ENCODE assay signal across 10 mouse cellular contexts in the genomic region with DNA sequence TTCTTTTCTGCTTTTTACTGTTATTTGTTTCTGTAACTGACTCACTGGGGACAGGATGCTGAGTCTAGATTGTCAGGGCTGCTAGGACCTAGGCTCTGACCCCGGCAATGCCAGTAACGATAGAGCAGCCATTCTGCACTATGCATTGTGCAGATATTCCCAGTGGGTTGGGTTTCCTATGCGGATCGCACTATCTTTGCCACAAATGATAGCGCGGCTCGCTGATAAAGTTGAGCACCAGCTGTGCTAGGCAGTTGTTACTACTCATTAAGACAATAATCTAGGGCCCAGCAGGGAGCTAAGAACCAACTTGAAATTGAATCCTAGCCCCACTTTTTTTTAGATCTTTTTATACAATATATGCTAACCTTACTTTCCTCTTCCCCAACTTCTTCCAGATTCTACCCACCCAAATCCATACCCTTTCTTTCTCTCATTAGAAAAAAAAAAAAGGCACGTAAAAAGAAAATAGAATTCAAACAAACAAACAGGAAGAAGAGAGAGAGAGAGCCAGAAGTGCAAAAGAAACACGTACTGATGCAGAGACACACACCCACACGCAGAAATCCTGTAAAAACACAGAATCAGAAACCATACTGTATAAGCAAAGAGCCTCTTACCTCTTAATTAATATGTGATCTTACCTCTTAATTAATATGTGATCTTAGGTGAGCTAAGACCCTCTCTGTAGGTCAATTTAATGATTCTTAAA.
DNase-seq lines count a peak whose midpoint lies in the region; ATAC-seq and TF ChIP-seq lines count a peak whose summit lies in the region.
"Had no signal": no experiment of that assay in that cellular context is flagged by ENCODE, and none has a peak within 500 bp of the region (broad histone marks: within the 10 kb centered on the region; RNA-seq: fewer than 3 reads in every experiment).

No protein-coding gene starts in this region.

- WGBS in heart, embryonic 10.5 days, result 44% methylated on average over 10 of the region's 10 CpGs
- 49% methylated on average over 10 of the region's 10 CpGs for WGBS in heart, adult 2 months
- 46% methylated on average over 10 of the region's 10 CpGs for WGBS in liver, embryonic 11.5 days
- 92% methylated on average over 10 of the region's 10 CpGs for WGBS in cerebellum, adult 2 months

- H3K4me3 ChIP-seq in heart, embryonic 10.5 days, result 0 out of 2 replicates have a peak overlapping the region, but pooled peaks have one; percentile 53
- H3K4me3 ChIP-seq in heart, adult 2 months, result no peak overlapping the region
- no peak overlapping the region for H3K4me3 ChIP-seq in liver, embryonic 11.5 days (ENCODE audit: low read depth, low read length)
- no peak overlapping the region for H3K4me3 ChIP-seq in cerebellum, adult 2 months (replicated peaks; ENCODE audit: insufficient read depth, low read depth, low read length)

- peaks cover 32% of the 10 kb centered on the region for H3K4me1 ChIP-seq in heart, embryonic 10.5 days
- peaks cover 5% of the 10 kb centered on the region; the same call in 1 of the 2 replicates for H3K4me1 ChIP-seq in heart, adult 2 months (ENCODE audit: control insufficient read depth, insufficient read depth, low read length)
- peaks cover 14% of the 10 kb centered on the region for H3K4me1 ChIP-seq in liver, embryonic 11.5 days (replicated peaks; ENCODE audit: control insufficient read depth, insufficient read depth, low read length)
- no peaks in the 10 kb centered on the region for H3K4me1 ChIP-seq in cerebellum, adult 2 months (ENCODE audit: control insufficient read depth, insufficient read depth, low read length)

- H3K27me3 ChIP-seq in heart, embryonic 10.5 days (ENCODE audit: insufficient read depth, poor library complexity, severe bottlenecking), result no peaks in the 10 kb centered on the region; the same call in 1 of the 2 replicates
- H3K27me3 ChIP-seq in heart, adult 2 months (ENCODE audit: control insufficient read depth, insufficient read depth, low read length), result no peaks in the 10 kb centered on the region
- H3K27me3 ChIP-seq in liver, embryonic 11.5 days (replicated peaks; ENCODE audit: control insufficient read depth, insufficient read depth, low read length), result no peaks in the 10 kb centered on the region; the same call in 1 of the 2 replicates
- H3K27me3 ChIP-seq in cerebellum, adult 2 months (ENCODE audit: control insufficient read depth, insufficient read depth, low read length), result no peaks in the 10 kb centered on the region

- H3K27ac ChIP-seq in heart, embryonic 10.5 days, result no peak overlapping the region
- H3K27ac ChIP-seq in heart, adult 2 months, result no peak overlapping the region
- H3K27ac ChIP-seq in liver, embryonic 11.5 days (ENCODE audit: low read depth, low read length), result no peak overlapping the region
- H3K27ac ChIP-seq in cerebellum, adult 2 months (ENCODE audit: insufficient read depth, low read length), result no peak overlapping the region

- peak overlapping the region; percentile 65 for H3K4me2 ChIP-seq in liver, embryonic 11.5 days

- H3K9ac ChIP-seq in heart, adult 2 months (ENCODE audit: low read depth, low read length), result no peak overlapping the region
- H3K9ac ChIP-seq in liver, embryonic 11.5 days (ENCODE audit: low read depth, low read length), result no peak overlapping the region

- H3K79me2 ChIP-seq in heart, adult 2 months (replicated peaks; ENCODE audit: control insufficient read depth, insufficient read depth, low read length), result no peaks in the 10 kb centered on the region

- TF ChIP-seq EP300 in heart, adult 2 months (IDR thresholded peaks at IDR 0.05; ENCODE audit: insufficient read depth, low read depth, low read length), result no peak

- DNase-seq in heart, embryonic 10.5 days (ENCODE audit: low spot score), result no peak
- no peak for DNase-seq in heart, adult 2 months
- peak; percentile 16 for DNase-seq in thymus, postnatal 0 days (ENCODE audit: low spot score)
- no peak for DNase-seq in thymus, postnatal 25 days
- DNase-seq in liver, embryonic 11.5 days (ENCODE audit: low spot score), result no peak
- no peak for DNase-seq in cerebellum, adult 2 months
- no peak for DNase-seq in embryo, embryonic 10.5 days (ENCODE audit: low spot score)
- DNase-seq in gastrocnemius, postnatal 4 days (ENCODE audit: low spot score in 2 of 2), result no peak
- DNase-seq: adrenal gland, adult 8-10 months; cerebellum, adult 9-11 months had no signal

- no peaks in the 10 kb centered on the region for H3K9me3 ChIP-seq in heart, embryonic 10.5 days
- no peaks in the 10 kb centered on the region for H3K9me3 ChIP-seq in liver, embryonic 11.5 days (ENCODE audit: control insufficient read depth, low read length)

- no peak for TF ChIP-seq CTCF in heart, adult 2 months (IDR thresholded peaks at IDR 0.05)
- TF ChIP-seq CTCF in cerebellum, adult 2 months (IDR thresholded peaks at IDR 0.05; ENCODE audit: borderline replicate concordance, insufficient read depth, low read depth, low read length), result no peak

- H3K36me3 ChIP-seq in heart, embryonic 10.5 days, result no peaks in the 10 kb centered on the region
- H3K36me3 ChIP-seq in heart, adult 2 months (ENCODE audit: control insufficient read depth, insufficient read depth, low read length), result no peaks in the 10 kb centered on the region
- H3K36me3 ChIP-seq in liver, embryonic 11.5 days (ENCODE audit: control insufficient read depth, insufficient read depth, low read length), result no peaks in the 10 kb centered on the region

- peak; percentile 77 for ATAC-seq in liver, embryonic 11.5 days (replicated peaks; ENCODE audit: low FRiP score)

- intact Hi-C loops in heart, adult 2 months (cut with DNase I), result no loop called here

- TF ChIP-seq POLR2A in heart, adult 2 months (IDR thresholded peaks at IDR 0.05; ENCODE audit: insufficient read depth, low read depth, low read length), result no peak
- TF ChIP-seq POLR2A in cerebellum, adult 2 months (IDR thresholded peaks at IDR 0.05; ENCODE audit: borderline replicate concordance, insufficient read depth, low read length), result no peak
